Mouse (Mus musculus): ENCODE measurements around the gene Fam241b. TPM values are rescaled to one million over a fixed set of nuclear protein-coding genes. Genes with fewer than 3 reads are reported as not detected.

Gene Fam241b
- total and polyA plus RNA-seq, 3 experiments = 11.2 to 19.0 TPM; not detected in 1

- Histone ChIP-seq H3K9ac (ENCODE audit: control insufficient read depth, low read depth, low read length, poor library complexity, severe bottlenecking) (no peak overlapping the region), H3K4me1 (ENCODE audit: control insufficient read depth in 1 of 2, insufficient read depth in 2 of 2, low read length in 2 of 2) (no peaks in the 10 kb centered on the region), H3K79me2 (ENCODE audit: control insufficient read depth, insufficient read depth, low read length, poor library complexity) (no peaks in the 10 kb centered on the region), H3K9me3 (replicated peaks; ENCODE audit: insufficient read depth, low read length) (no peaks in the 10 kb centered on the region), H3K27ac (ENCODE audit: control insufficient read depth, low read depth, low read length) (no peak overlapping the region), H3K36me3 (ENCODE audit: control insufficient read depth in 1 of 2, insufficient read depth in 2 of 2, low read length in 2 of 2) (no peaks in the 10 kb centered on the region), H3K4me3 (ENCODE audit: control insufficient read depth in 1 of 2, insufficient read depth in 1 of 2, low read depth in 2 of 2, low read length in 2 of 2) (no peak overlapping the region), H3K27me3 (ENCODE audit: control insufficient read depth in 1 of 2, insufficient read depth in 2 of 2, low read length in 2 of 2) (no peaks in the 10 kb centered on the region)
- DNase-seq (ENCODE audit: low read depth, low spot score) = no peak
- TF ChIP-seq TBP (IDR thresholded peaks at IDR 0.05; ENCODE audit: low read depth, low read length) (no peak), MAZ (IDR thresholded peaks at IDR 0.05; ENCODE audit: low read depth, low read length) (no peak), MAX (IDR thresholded peaks at IDR 0.05; ENCODE audit: low read length) (no peak), CHD2 (IDR thresholded peaks at IDR 0.05; ENCODE audit: low read length) (no peak), NRF1 (IDR thresholded peaks at IDR 0.05; ENCODE audit: insufficient read depth, low read depth, low read length, poor library complexity, severe bottlenecking) (no peak), BHLHE40 (IDR thresholded peaks at IDR 0.05; ENCODE audit: borderline replicate concordance, low read depth, low read length) (no peak), RCOR1 (IDR thresholded peaks at IDR 0.05; ENCODE audit: low read depth, low read length) (no peak), CHD1 (IDR thresholded peaks at IDR 0.05; ENCODE audit: low read depth, low read length) (no peak), GABPA (IDR thresholded peaks at IDR 0.05; ENCODE audit: low read depth, low read length) (no peak)
These were observed 73.8 kb downstream of the Fam241b start for GRCm38 (mm10) chr10:62069946-62070345.

GRCm38 (mm10) chr10:62069398-62069797 lies 74.3 kb downstream of the Fam241b start:
- no peak for DNase-seq (ENCODE audit: low read depth, low spot score)
- no peak overlapping the region for H3K9ac ChIP-seq (ENCODE audit: control insufficient read depth, low read depth, low read length, poor library complexity, severe bottlenecking)

GRCm38 (mm10) chr10:62068532-62068931 lies 75.2 kb downstream of the Fam241b start:
- H3K9me3 ChIP-seq (replicated peaks; ENCODE audit: insufficient read depth, low read length) = no peaks in the 10 kb centered on the region
- H3K27me3 ChIP-seq (ENCODE audit: control insufficient read depth in 1 of 2, insufficient read depth in 2 of 2, low read length in 2 of 2) = no peaks in the 10 kb centered on the region
- no peaks in the 10 kb centered on the region for H3K36me3 ChIP-seq (ENCODE audit: control insufficient read depth in 1 of 2, insufficient read depth in 2 of 2, low read length in 2 of 2)
- no peak overlapping the region for H3K9ac ChIP-seq (ENCODE audit: control insufficient read depth, low read depth, low read length, poor library complexity, severe bottlenecking)
- no peak for DNase-seq (ENCODE audit: low read depth, low spot score)
- TF ChIP-seq KAT2A (conservative IDR thresholded peaks at IDR 0.05; ENCODE audit: low read depth, low read length) (no peak), UBTF (IDR thresholded peaks at IDR 0.05; ENCODE audit: borderline replicate concordance, insufficient read depth, low read depth, low read length) (no peak), EP300 (IDR thresholded peaks at IDR 0.05; ENCODE audit: low read depth in 1 of 2, low read length in 2 of 2) (no peak), MAFK (IDR thresholded peaks at IDR 0.05; ENCODE audit: borderline replicate concordance, low read depth, low read length) (no peak)
- H3K4me3 ChIP-seq (ENCODE audit: control insufficient read depth in 1 of 2, insufficient read depth in 1 of 2, low read depth in 2 of 2, low read length in 2 of 2) = no peak overlapping the region
- H3K27ac ChIP-seq (ENCODE audit: control insufficient read depth, low read depth, low read length) = no peak overlapping the region
- H3K4me1 ChIP-seq (ENCODE audit: control insufficient read depth in 1 of 2, insufficient read depth in 2 of 2, low read length in 2 of 2) = no peaks in the 10 kb centered on the region
- H3K79me2 ChIP-seq (ENCODE audit: control insufficient read depth, insufficient read depth, low read length, poor library complexity) = no peaks in the 10 kb centered on the region

More at GRCm38 (mm10) chr10:62069398-62069797, 74.3 kb downstream of the Fam241b start:
- no peaks in the 10 kb centered on the region for H3K79me2 ChIP-seq (ENCODE audit: control insufficient read depth, insufficient read depth, low read length, poor library complexity)
- no peaks in the 10 kb centered on the region for H3K9me3 ChIP-seq (replicated peaks; ENCODE audit: insufficient read depth, low read length)
- no peak overlapping the region for H3K4me3 ChIP-seq (ENCODE audit: control insufficient read depth in 1 of 2, insufficient read depth in 1 of 2, low read depth in 2 of 2, low read length in 2 of 2)
- no peak overlapping the region for H3K27ac ChIP-seq (ENCODE audit: control insufficient read depth, low read depth, low read length)
- no peak for TF ChIP-seq BHLHE40 (IDR thresholded peaks at IDR 0.05; ENCODE audit: borderline replicate concordance, low read depth, low read length)
- no peak for TF ChIP-seq TCF12 (IDR thresholded peaks at IDR 0.05; ENCODE audit: low read depth, low read length)
- TF ChIP-seq USF1 (IDR thresholded peaks at IDR 0.05; ENCODE audit: low read depth, low read length) = no peak
- TF ChIP-seq RAD21 (IDR thresholded peaks at IDR 0.05; ENCODE audit: low read depth, low read length) = no peak
- TF ChIP-seq ZC3H11A (IDR thresholded peaks at IDR 0.05; ENCODE audit: low read depth, low read length) = no peak
- no peak for TF ChIP-seq NELFE (IDR thresholded peaks at IDR 0.05; ENCODE audit: low read depth, low read length)
- TF ChIP-seq ELF1 (IDR thresholded peaks at IDR 0.05; ENCODE audit: low read depth, low read length) = no peak
- no peak for TF ChIP-seq CHD1 (IDR thresholded peaks at IDR 0.05; ENCODE audit: low read depth, low read length)
- TF ChIP-seq CTCF (IDR thresholded peaks at IDR 0.05 in 2 of 3, conservative IDR thresholded peaks at IDR 0.05 in 1 of 3; ENCODE audit: control insufficient read depth in 1 of 3, insufficient read depth in 1 of 3, low read depth in 2 of 3, low read length in 3 of 3, poor library complexity in 1 of 3, severe bottlenecking in 1 of 3) = no peak
- TF ChIP-seq MAZ (IDR thresholded peaks at IDR 0.05; ENCODE audit: low read depth, low read length) = no peak
- no peak for TF ChIP-seq CHD2 (IDR thresholded peaks at IDR 0.05; ENCODE audit: low read length)
- no peak for TF ChIP-seq MYC (IDR thresholded peaks at IDR 0.05; ENCODE audit: low read depth, low read length)
- TF ChIP-seq TBP (IDR thresholded peaks at IDR 0.05; ENCODE audit: low read depth, low read length) = no peak
- TF ChIP-seq HCFC1 (IDR thresholded peaks at IDR 0.05; ENCODE audit: low read depth, low read length) = no peak
- no peaks in the 10 kb centered on the region for H3K27me3 ChIP-seq (ENCODE audit: control insufficient read depth in 1 of 2, insufficient read depth in 2 of 2, low read length in 2 of 2)
- H3K36me3 ChIP-seq (ENCODE audit: control insufficient read depth in 1 of 2, insufficient read depth in 2 of 2, low read length in 2 of 2) = no peaks in the 10 kb centered on the region
- H3K4me1 ChIP-seq (ENCODE audit: control insufficient read depth in 1 of 2, insufficient read depth in 2 of 2, low read length in 2 of 2) = no peaks in the 10 kb centered on the region
